Mouse (Mus musculus): ENCODE measurements at regions not wholly inside any gene's neighbourhood (a gene's known extent, or its start where the extent isn't known, plus 50 kb on each side); places are given as distances from the start of the nearest gene placed in this dataset.

- TF ChIP-seq CTCF (IDR thresholded peaks at IDR 0.05; ENCODE audit: control insufficient read depth, insufficient read depth, low read length) (no peak), POLR2A (IDR thresholded peaks at IDR 0.05; ENCODE audit: borderline replicate concordance, control insufficient read depth, low read depth, low read length) (no peak)
Observed at GRCm38 (mm10) chr8:89392749-89393148, 348.8 kb upstream of the Sall1 start.

Data from bone marrow, adult 2 months (tissue).